In genomic region chr3:135249104-135249503, GRCm38 (mm10) we compare ENCODE assay signal across 11 mouse cellular contexts. TPM values are rescaled to one million over a fixed set of nuclear protein-coding genes. Genes with fewer than 3 reads are reported as not detected.
DNase-seq lines count a peak whose midpoint lies in the region; ATAC-seq lines count a peak whose summit lies in the region.
"Had no signal": no experiment of that assay in that cellular context is flagged by ENCODE, and none has a peak within 500 bp of the region (broad histone marks: within the 10 kb centered on the region; RNA-seq: fewer than 3 reads in every experiment).

No protein-coding gene starts in this region.

- H3K4me1 ChIP-seq in hindbrain, embryonic 11.5 days (replicated peaks; ENCODE audit: control insufficient read depth, insufficient read depth, low read length) = no peaks in the 10 kb centered on the region
- H3K4me1 ChIP-seq in hindbrain, embryonic 10.5 days (replicated peaks) = no peaks in the 10 kb centered on the region
- no peaks in the 10 kb centered on the region for H3K4me1 ChIP-seq in hindbrain, embryonic 13.5 days (replicated peaks)
- H3K4me1 ChIP-seq: limb, embryonic 13.5 days had no signal

- H3K9me3 ChIP-seq in hindbrain, embryonic 11.5 days (ENCODE audit: control insufficient read depth, low read length) = no peaks in the 10 kb centered on the region
- no peaks in the 10 kb centered on the region for H3K9me3 ChIP-seq in hindbrain, embryonic 10.5 days
- H3K9me3 ChIP-seq in hindbrain, embryonic 13.5 days = no peaks in the 10 kb centered on the region
- H3K9me3 ChIP-seq: G1E; limb, embryonic 13.5 days had no signal

- no peak overlapping the region for H3K4me3 ChIP-seq in hindbrain, embryonic 11.5 days (ENCODE audit: low read depth, low read length)
- H3K4me3 ChIP-seq in hindbrain, embryonic 10.5 days = no peak overlapping the region
- no peak overlapping the region for H3K4me3 ChIP-seq in hindbrain, embryonic 13.5 days
- H3K4me3 ChIP-seq: limb, embryonic 13.5 days had no signal

- H3K4me2 ChIP-seq in hindbrain, embryonic 11.5 days (replicated peaks; ENCODE audit: low read depth, low read length) = no peak overlapping the region
- H3K4me2 ChIP-seq in hindbrain, embryonic 13.5 days = no peak overlapping the region
- H3K4me2 ChIP-seq: limb, embryonic 13.5 days had no signal

- peak; percentile 76 for ATAC-seq in hindbrain, embryonic 11.5 days (ENCODE audit: low FRiP score)
- 0 out of 2 replicates have a peak, but pooled peaks have one; percentile 61 for ATAC-seq in hindbrain, embryonic 13.5 days (ENCODE audit: low FRiP score)

- 81% methylated on average over 6 of the region's 6 CpGs for WGBS in hindbrain, embryonic 11.5 days
- WGBS in hindbrain, embryonic 10.5 days = 83% methylated on average over 6 of the region's 6 CpGs
- 81% methylated on average over 6 of the region's 6 CpGs for WGBS in hindbrain, embryonic 13.5 days

- no peaks in the 10 kb centered on the region for H3K27me3 ChIP-seq in hindbrain, embryonic 11.5 days (ENCODE audit: control insufficient read depth, insufficient read depth, low read length)
- H3K27me3 ChIP-seq in hindbrain, embryonic 10.5 days (ENCODE audit: insufficient read depth, poor library complexity, severe bottlenecking) = no peaks in the 10 kb centered on the region
- no peaks in the 10 kb centered on the region for H3K27me3 ChIP-seq in hindbrain, embryonic 13.5 days
- H3K27me3 ChIP-seq: limb, embryonic 13.5 days had no signal

- no peak overlapping the region for H3K9ac ChIP-seq in hindbrain, embryonic 11.5 days (ENCODE audit: low read depth, low read length)
- H3K9ac ChIP-seq in hindbrain, embryonic 13.5 days = no peak overlapping the region
- H3K9ac ChIP-seq: limb, embryonic 13.5 days had no signal

- H3K36me3 ChIP-seq in hindbrain, embryonic 11.5 days (ENCODE audit: control insufficient read depth, insufficient read depth, low read length) = peaks cover 4% of the 10 kb centered on the region; the same call in 1 of the 2 replicates
- peaks cover 93% of the 10 kb centered on the region for H3K36me3 ChIP-seq in hindbrain, embryonic 10.5 days
- peaks cover 12% of the 10 kb centered on the region for H3K36me3 ChIP-seq in hindbrain, embryonic 13.5 days

- DNase-seq in hindbrain, embryonic 11.5 days (ENCODE audit: low spot score) = no peak
- DNase-seq in hindbrain, embryonic 10.5 days (ENCODE audit: low spot score) = no peak
- peak; percentile 26 for DNase-seq in ZHBTc4 (ENCODE audit: low read depth, low spot score)
- DNase-seq in mesoderm, embryonic 11.5 days (ENCODE audit: low read depth, low spot score) = peak; percentile 6
- DNase-seq in thymus, postnatal 0 days (ENCODE audit: low spot score) = no peak
- no peak for DNase-seq in left cerebral cortex, adult 11 months (ENCODE audit: low spot score)
- DNase-seq in ovary, adult 18-20 months (ENCODE audit: low spot score) = no peak
- DNase-seq: right cerebral cortex, postnatal 14 days had no signal

- no peak overlapping the region for H3K27ac ChIP-seq in hindbrain, embryonic 11.5 days (ENCODE audit: low read depth, low read length)
- H3K27ac ChIP-seq in hindbrain, embryonic 10.5 days = no peak overlapping the region
- H3K27ac ChIP-seq in hindbrain, embryonic 13.5 days = no peak overlapping the region
- H3K27ac ChIP-seq: limb, embryonic 13.5 days had no signal

RNA-seq across cellular contexts. Expression of gene Bdh2, which starts 31.9 kb away (rescaled TPM):
- polyA plus RNA-seq in hindbrain, embryonic 11.5 days (2014; fragmentation: Nextera tagmentation; extraction: Ambion mirVana) = 5.1 and 5.2 TPM in 2 replicates
- 3.5 and 5.0 TPM in 2 replicates for polyA plus RNA-seq in hindbrain, embryonic 10.5 days (2016; fragmentation: Nextera tagmentation; extraction: Ambion mirVana)
- 5.8 TPM in 2 replicates for polyA plus RNA-seq in hindbrain, embryonic 13.5 days (2015; fragmentation: Nextera tagmentation; extraction: Ambion mirVana)
- 1.7 TPM in 2 replicates for polyA plus RNA-seq in thymus, postnatal 0 days (2015; fragmentation: Nextera tagmentation; extraction: Ambion mirVana)
- polyA plus RNA-seq: G1E had no signal

RNA-seq across cellular contexts. Expression of gene Cenpe, which starts 36.8 kb away (rescaled TPM):
- polyA plus RNA-seq in hindbrain, embryonic 11.5 days (2014; fragmentation: Nextera tagmentation; extraction: Ambion mirVana) = 40.8 and 43.5 TPM in 2 replicates
- 17.2 and 32.2 TPM in 2 replicates for polyA plus RNA-seq in hindbrain, embryonic 10.5 days (2016; fragmentation: Nextera tagmentation; extraction: Ambion mirVana)
- polyA plus RNA-seq in hindbrain, embryonic 13.5 days (2015; fragmentation: Nextera tagmentation; extraction: Ambion mirVana) = 6.3 and 7.5 TPM in 2 replicates
- polyA plus RNA-seq in thymus, postnatal 0 days (2015; fragmentation: Nextera tagmentation; extraction: Ambion mirVana) = 26.8 and 28.7 TPM in 2 replicates

RNA-seq across cellular contexts. Expression of gene Slc9b2, which starts 58.4 kb away (rescaled TPM):
- 1.1 and 1.9 TPM in 2 replicates for polyA plus RNA-seq in hindbrain, embryonic 11.5 days (2014; fragmentation: Nextera tagmentation; extraction: Ambion mirVana)
- polyA plus RNA-seq in hindbrain, embryonic 10.5 days (2016; fragmentation: Nextera tagmentation; extraction: Ambion mirVana) = 1.9 and 3.2 TPM in 2 replicates
- 1.1 and 1.4 TPM in 2 replicates for polyA plus RNA-seq in hindbrain, embryonic 13.5 days (2015; fragmentation: Nextera tagmentation; extraction: Ambion mirVana)
- 0.57 and 0.75 TPM in 2 replicates for polyA plus RNA-seq in thymus, postnatal 0 days (2015; fragmentation: Nextera tagmentation; extraction: Ambion mirVana)
- polyA plus RNA-seq: G1E had no signal

Comparison
In these comparisons a context has a peak if more than half of its experiments do, and no peak if none do; other contexts are left out.
1. DNase-seq: peak in ZHBTc4 (single experiment) and mesoderm, embryonic 11.5 days (single experiment); none in hindbrain, embryonic 11.5 days (single experiment), hindbrain, embryonic 10.5 days (single experiment), thymus, postnatal 0 days (single experiment), left cerebral cortex, adult 11 months (single experiment) and ovary, adult 18-20 months (single experiment).